Mouse (Mus musculus) layer of hippocampus, postnatal 25 days (tissue): ENCODE data around the gene Btbd9. TPM values are rescaled to one million over a fixed set of nuclear protein-coding genes. Genes with fewer than 3 reads are reported as not detected.

Experiments used
- total RNA-seq, 2 experiments: library from RNA; stranded (reverse); gene quantifications; 2 replicates each; pipeline ENCODE4 v1.2.3; 2021

The Btbd9 gene
- total RNA-seq, 2 experiments from 2014 or later = 138 to 162 TPM

Other genes with a start within 250 kb of the Btbd9 start
- 1 to 10 TPM; 1.6 to 2.4 TPM for gene Dnah8, start 47.9 kb upstream of the Btbd9 start, total RNA-seq
- 100 to 1,000 TPM; 179 to 204 TPM for gene Glo1, start 50.4 kb upstream of the Btbd9 start, total RNA-seq